Mouse (Mus musculus) cerebellum, adult 11-12 months (tissue): Measurements from ENCODE around the gene Dnah14.

Source experiments
- DNase-seq: peaks from one replicate; pipeline ENCODE4 v3.0.0; 2022

The Dnah14 gene

GRCm38 (mm10) chr1:181793541-181793940 is 217.2 kb downstream of the Dnah14 start:
- DNase-seq = no peak

- DNase-seq = no peak
These were observed 223.6 kb downstream of the Dnah14 start for GRCm38 (mm10) chr1:181799911-181800310.

- no peak for DNase-seq
These were observed 224.3 kb downstream of the Dnah14 start for GRCm38 (mm10) chr1:181800667-181801066.

- DNase-seq = no peak
These were observed 235.3 kb downstream of the Dnah14 start for GRCm38 (mm10) chr1:181811481-181812223.

- no peak for DNase-seq
These were observed 250.4 kb downstream of the Dnah14 start for GRCm38 (mm10) chr1:181826716-181827115.

GRCm38 (mm10) chr1:181828365-181828764 is 252.0 kb downstream of the Dnah14 start:
- DNase-seq = no peak

- peak; percentile 71 for DNase-seq
These were observed 256.4 kb downstream of the Dnah14 start for GRCm38 (mm10) chr1:181832720-181833119.

DNA sequence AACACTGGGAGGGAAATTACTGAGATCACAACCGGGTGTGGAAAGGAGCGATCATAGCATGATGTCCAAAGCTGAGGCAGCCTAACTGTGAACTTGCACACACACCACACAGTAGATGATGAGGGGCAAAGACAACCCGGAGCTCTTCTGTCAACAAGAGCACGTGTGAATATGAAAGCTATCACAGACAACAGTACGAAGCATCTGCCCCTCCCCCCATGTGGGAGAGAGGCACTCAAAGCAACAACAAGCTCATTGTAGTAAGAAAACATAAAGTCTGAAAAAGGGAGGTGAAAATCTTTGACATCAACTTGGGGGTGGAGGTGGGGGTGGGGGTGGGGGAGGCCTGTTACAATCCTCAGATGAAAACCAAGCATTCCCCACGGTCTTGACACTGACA is 256.8 kb downstream of the Dnah14 start:
- peak; percentile 43 for DNase-seq

DNA sequence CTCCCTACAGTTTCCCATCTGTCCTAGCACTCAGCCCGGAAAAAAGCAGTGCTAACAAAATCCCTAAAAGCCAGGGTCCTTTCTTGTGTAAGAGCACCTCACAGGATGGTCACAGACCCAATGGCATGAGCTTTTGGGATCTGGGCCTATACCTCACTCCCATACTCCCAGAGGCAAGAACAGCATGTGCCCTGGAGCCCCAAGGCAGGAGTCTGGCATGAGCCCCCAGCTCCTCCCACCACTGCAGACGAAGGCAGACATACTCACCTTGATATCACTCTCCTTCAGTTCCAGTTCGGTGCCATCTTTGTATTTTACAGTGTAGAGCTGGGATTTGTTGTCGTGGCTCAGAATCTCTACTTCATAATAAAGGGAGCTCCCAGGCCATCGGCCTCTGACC is 261.8 kb downstream of the Dnah14 start:
- DNase-seq = no peak

DNA sequence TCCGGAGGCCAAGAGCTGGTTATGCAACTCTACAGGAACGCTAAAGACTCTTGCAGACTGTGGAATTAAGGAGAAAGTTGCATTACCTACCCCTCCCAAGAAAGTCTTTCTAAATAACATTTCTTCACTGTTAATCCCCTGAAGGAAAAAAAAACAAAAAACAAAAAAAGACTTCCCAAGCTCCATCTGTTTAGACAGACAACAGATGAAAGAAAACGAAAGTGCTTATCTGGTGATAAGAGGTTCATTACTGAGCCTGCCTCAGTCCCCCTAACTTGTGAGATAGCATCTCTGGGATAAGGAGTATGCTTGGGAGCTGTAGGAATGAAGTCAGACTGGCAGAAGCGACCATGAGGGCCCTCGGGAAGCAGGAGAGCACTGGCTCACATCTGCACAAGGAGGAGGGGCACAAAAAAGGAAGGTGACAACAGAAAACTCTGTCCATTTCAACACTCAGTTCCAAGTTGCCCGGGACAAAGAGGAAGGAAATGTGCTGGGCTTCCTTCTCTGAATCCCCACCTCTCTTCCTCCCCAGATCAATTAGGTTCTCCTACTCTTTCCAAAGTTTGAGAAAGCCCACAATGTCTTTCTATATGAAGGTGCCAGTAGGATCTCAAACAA is 263.5 kb downstream of the Dnah14 start:
- DNase-seq = no peak

- DNase-seq = no peak
These were observed 265.0 kb downstream of the Dnah14 start for GRCm38 (mm10) chr1:181841396-181841795.

DNA sequence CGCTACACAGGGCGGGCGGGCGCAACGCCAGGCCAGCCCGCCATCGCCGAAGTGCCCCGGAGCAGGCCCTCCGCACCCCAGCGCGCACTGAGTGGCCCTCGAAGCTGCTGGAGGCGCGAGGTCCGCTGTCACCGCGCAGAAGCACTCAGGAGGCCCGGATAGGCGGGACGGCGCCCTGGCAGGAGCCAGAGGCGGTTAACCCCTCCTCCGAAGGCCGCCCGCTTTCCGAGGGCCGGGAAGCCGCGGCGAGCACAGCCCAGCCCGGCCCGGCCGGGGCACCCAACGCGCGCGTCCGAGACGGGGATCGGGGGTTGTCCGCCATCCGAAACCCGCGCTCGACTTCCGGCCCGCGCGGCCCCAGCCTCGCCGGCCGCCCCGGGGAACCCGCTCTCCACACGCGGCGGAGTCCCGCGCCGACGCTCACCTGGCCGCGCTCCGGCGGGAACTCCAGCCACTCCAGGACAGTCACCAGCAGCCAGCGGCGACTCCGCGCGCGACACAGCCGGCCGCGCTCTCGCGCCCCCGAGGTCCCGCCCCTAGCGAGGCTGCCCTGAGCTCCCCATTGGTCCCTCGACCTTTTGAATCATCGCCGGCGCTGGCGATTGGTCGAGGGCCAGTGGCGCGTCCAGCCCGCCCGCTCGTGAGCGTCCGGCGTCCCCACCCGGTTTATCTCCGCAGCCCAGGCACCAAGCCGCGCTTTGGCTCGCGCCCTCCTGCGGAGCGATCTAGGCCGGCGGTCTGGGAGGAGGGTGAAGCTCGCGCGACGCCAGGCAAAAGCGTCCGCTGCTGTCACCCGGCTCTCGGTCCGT is 265.7 kb downstream of the Dnah14 start:
- peak; percentile 96 for DNase-seq

DNA sequence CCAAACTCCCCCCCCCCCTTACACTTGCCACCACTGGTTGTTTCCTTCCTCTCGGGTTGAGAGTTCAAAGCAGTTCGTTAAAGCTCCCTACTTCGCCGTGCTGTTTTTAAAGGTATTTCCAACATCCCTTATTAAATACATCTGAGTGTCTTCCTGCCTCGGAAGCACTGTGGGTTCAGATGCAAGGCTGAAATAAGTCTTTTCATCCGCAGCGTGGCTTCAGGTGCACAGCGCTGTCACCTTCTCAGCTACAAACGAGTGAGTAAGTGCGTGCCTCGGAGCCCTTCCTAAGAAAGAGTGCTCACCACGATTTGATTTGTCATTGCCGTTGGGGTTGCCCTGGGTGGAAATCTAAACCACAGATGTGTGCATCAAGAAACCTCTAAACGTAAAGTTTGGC is 266.4 kb downstream of the Dnah14 start, which contains the start of gene Lbr:
Gene Lbr (minus strand): TSS at position 266 of the 400 bp plus-strand sequence.
- DNase-seq = no peak

DNA sequence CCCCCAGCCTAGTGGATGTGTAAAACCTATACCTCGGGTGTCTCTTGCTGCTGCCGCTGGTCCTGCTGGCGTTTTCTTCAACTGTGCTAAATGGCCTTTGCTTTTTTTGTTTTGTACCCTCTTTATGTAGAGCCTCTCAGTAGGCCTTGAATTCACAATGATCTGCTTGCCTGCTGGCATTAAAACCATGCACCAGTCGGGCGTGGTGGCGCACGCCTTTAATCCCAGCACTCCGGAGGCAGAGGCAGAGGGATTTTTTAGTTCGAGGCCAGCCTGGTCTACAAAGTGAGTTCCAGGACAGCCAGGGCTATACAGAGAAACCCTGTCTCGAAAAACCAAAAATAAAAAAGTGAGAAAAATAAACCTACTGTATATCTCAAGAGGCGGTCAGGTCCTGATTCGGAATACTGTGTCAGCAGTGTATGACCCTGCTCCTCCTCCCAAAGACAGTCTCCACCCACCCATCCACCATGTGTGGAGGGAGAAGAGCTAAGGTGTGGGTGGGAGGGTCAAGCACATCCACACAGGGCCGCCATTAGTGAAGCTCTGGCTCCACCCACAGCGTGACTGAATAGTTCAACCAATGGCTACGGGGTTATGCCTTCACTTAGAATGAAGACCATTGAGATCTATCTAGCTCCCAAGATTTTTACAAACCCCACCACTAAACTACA is 268.7 kb downstream of the Dnah14 start:
- no peak for DNase-seq

GRCm38 (mm10) chr1:181845767-181846166 is 269.4 kb downstream of the Dnah14 start:
- DNase-seq = no peak

DNA sequence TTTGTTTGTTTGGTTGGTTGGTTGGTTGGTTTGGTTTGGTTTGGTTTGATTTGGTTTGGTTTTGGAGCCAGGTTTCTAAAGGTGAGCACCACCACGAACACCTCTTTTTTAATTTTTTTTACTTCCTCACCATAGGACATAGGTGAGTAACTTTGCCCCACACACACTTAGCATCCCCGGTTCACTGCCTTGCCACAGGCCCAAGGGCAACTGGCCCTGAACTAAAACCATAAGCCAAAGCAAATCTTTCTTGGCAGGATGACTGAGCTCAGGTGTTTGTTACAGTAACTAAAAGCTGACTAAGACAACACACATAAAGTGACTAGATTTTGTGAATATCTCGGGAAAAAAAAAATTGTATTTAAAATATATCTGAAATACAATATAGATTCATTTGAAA is 271.0 kb downstream of the Dnah14 start:
- no peak for DNase-seq

DNA sequence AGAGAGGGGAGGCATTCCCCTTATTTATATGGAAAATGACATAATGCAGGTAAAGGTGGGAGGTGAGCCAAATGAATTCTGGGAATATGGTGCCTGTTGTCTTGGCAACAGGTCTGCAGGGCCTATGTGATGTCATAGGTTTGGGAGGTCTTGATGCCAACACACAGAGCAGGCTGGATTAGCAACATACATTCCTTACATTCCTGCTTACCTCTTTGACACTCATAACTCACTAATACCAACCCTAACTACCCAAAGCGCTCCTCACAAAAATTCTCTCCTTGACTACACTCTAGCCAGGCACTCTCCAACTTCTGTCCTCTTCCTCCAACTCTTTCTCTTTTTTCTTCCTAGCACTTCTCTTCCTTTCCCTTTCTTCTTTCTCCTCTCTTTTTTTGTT is 271.9 kb downstream of the Dnah14 start:
- DNase-seq = no peak

DNA sequence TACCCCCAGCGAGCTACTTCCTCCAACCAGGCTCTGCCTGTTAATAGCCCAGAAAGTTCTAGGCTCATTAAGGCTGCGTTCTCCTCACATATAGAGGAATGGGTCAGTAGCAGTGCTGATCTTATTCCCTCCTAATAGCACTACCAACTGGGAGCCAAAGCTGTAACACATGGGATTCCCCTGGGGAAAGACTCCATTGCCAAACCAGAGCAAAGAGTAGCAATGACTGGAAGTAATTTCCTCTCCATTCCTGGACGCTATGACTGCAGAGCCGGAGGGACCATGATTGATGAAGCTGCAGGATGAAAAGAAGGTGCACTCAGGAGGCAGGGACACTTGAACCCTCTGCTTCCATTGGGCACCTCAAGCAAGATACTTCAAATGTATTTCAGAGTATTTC is 274.1 kb downstream of the Dnah14 start:
- DNase-seq = no peak

- no peak for DNase-seq
These were observed 275.4 kb downstream of the Dnah14 start for GRCm38 (mm10) chr1:181851521-181852310.

DNA sequence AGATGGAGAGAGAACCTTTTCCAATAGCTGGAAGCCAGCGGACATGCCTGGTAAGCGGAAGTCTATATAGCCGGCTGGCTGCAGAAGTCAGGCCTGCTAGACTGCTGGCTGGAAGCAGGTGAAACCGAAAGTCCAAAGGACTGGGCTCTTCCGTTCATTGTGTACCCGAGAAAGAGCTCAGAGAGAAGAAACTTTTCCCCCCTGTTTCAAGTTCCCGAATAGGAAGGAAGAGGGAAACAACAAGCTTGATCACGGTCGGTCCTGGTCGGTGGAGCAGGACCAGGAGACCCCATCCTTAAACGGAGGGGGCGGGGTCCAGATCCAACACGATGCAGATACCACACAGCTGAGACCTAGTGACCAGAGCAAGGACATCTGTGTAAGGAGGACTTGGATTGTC is 276.1 kb downstream of the Dnah14 start:
- DNase-seq = no peak

DNA sequence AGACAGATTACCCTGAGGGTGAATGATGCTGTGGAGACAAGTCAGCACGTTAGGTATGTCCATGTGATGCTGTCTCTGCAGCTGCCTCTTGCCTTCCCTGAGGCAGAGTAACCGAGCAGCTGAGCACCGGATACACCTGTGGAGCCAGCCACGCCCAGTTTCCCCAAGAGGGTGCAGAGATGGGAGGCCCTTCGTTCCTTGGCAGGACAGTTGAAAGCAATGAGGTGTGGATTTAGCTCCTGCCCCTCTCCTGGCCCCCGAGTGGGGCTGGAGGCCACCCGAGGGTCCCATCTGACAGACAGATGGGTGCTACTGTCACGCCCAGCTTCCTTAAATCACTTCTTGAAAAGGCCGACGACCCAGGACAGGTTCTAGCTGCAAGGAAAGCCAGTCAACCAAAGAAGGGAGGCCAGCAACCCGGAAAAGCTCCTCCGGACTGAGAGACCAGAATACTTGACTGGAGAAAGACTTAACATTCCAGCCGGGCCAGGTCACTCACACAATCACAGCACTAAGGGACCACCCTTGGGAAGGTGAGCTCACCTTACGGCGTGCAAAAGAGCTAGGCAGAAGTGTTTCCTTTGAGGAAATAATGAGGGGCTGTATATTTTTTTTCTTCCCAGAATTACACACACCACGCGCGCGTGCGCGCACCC is 276.9 kb downstream of the Dnah14 start:
- no peak for DNase-seq

- no peak for DNase-seq
These were observed 278.5 kb downstream of the Dnah14 start for GRCm38 (mm10) chr1:181854829-181855228.
